Mouse (Mus musculus) testis, adult 2 months (tissue): ENCODE results near the gene Ifi211.

Experiments used
- CTCF ChIP-seq: fragments of 200-500 bp; IDR thresholded peaks from 2 replicates; pipeline ENCODE4 v1.5.1; 2012; ENCODE audit warnings: low read depth, mild to moderate bottlenecking, inconsistent platforms, low read length, moderate library complexity; ENCODE audit not compliant: control insufficient read depth, insufficient read depth, insufficient replicate concordance
- POLR2A ChIP-seq: fragments of 200-500 bp; IDR thresholded peaks from 2 replicates; pipeline ENCODE4 v1.6.1; 2012; ENCODE audit warnings: low read depth, mild to moderate bottlenecking, inconsistent platforms, low read length, moderate library complexity; ENCODE audit not compliant: control insufficient read depth

DNA sequence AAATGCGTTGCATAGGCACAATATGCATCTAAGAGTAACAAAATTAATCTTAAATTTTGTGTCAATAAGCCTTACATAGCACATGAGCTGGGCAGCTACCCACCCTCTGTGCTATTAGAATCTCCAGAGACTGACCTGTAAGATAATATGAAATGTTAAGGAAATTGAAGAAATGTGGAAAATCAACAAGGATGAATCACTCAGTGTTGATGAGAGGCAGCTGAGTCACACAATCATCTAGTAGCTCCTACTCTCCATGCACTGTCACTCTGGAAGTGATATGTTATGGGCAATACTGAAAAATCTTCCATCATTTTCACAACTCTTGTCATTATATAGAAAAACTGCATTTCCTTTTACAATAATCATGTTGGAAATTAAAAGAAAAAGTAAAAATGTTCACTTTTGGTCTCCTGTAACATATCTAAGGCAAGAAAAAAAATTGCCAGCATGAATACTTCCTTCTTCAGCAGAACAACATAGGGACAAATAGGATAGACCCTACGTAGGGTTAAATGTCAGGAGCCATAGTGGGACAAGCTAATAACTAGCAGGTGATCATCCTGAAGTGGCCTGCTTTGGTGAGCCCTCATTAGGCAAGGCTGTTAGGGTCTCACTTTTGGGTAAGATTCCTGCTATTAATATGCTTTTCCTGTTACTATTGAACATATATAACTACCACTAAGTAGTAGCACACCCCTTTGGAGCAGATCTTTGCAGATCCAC is 42.4 kb upstream of the Ifi211 start:
- no peak for TF ChIP-seq CTCF
- no peak for TF ChIP-seq POLR2A
